Mouse (Mus musculus) MEL (cell line): ENCODE measurements at regions not wholly inside any gene's neighbourhood (a gene's known extent, or its start where the extent isn't known, plus 50 kb on each side); places are given as distances from the start of the nearest gene placed in this dataset.
A peak's percentile ranks its signal among the peaks of the same experiment; 100 is the strongest.

Experiments
- DNase-seq: peaks from one replicate; pipeline ENCODE4 v3.0.0; 2011; ENCODE audit warnings: low read depth, low spot score
- H3K27ac ChIP-seq: 2 replicates; pipeline ENCODE4 v1.5.1; 2012; ENCODE audit warnings: low read depth, mild to moderate bottlenecking, control low read depth, low read length, moderate library complexity; ENCODE audit not compliant: control insufficient read depth
- H3K27me3 ChIP-seq, 2 experiments: fragments of 150-350 bp in 1 of 2; sonication (generic) in 1 of 2; 2 replicates each; pipeline ENCODE4 v1.6.1; 2012; ENCODE audit warnings: low read length in 2 of 2, mild to moderate bottlenecking in 2 of 2, improper control_type of control experiment in 1 of 2, moderate library complexity in 1 of 2; ENCODE audit not compliant: insufficient read depth in 2 of 2, control insufficient read depth in 1 of 2
- H3K36me3 ChIP-seq, 2 experiments: 2 replicates each; pipeline ENCODE4 v1.6.1; 2012 to 2014; ENCODE audit warnings: low read length in 2 of 2, improper control_type of control experiment in 1 of 2, inconsistent platforms in 1 of 2, mild to moderate bottlenecking in 1 of 2; ENCODE audit not compliant: insufficient read depth in 2 of 2, control insufficient read depth in 1 of 2
- H3K4me1 ChIP-seq, 2 experiments: fragments of 150-350 bp in 1 of 2; sonication (generic) in 1 of 2; 2 replicates each; pipeline ENCODE4 v1.6.1; 2012; ENCODE audit warnings: low read length in 2 of 2, improper control_type of control experiment in 1 of 2, mild to moderate bottlenecking in 1 of 2; ENCODE audit not compliant: insufficient read depth in 2 of 2, control insufficient read depth in 1 of 2
- H3K4me3 ChIP-seq, 2 experiments: fragments of 150-350 bp in 1 of 2; sonication (generic) in 1 of 2; 2 replicates each; pipeline ENCODE4 v1.5.1; 2012; ENCODE audit warnings: low read depth in 2 of 2, low read length in 2 of 2, mild to moderate bottlenecking in 2 of 2, moderate library complexity in 2 of 2, control low read depth in 1 of 2, improper control_type of control experiment in 1 of 2; ENCODE audit not compliant: control insufficient read depth in 1 of 2, insufficient read depth in 1 of 2
- H3K79me2 ChIP-seq: 2 replicates; pipeline ENCODE4 v1.6.1; 2012; ENCODE audit warnings: mild to moderate bottlenecking, low read length, moderate library complexity; ENCODE audit not compliant: control insufficient read depth, poor library complexity, insufficient read depth
- H3K9ac ChIP-seq: 2 replicates; pipeline ENCODE4 v1.6.1; 2012; ENCODE audit warnings: low read depth, mild to moderate bottlenecking, control low read depth, low read length, moderate library complexity; ENCODE audit not compliant: control insufficient read depth, poor library complexity, severe bottlenecking
- H3K9me3 ChIP-seq: fragments of 150-350 bp; sonication (generic); replicated peaks from 2 replicates; pipeline ENCODE4 v1.6.1; 2012; ENCODE audit warnings: mild to moderate bottlenecking, low read length, improper control_type of control experiment, moderate library complexity; ENCODE audit not compliant: insufficient read depth
- CTCF ChIP-seq, 3 experiments: IDR thresholded peaks in 2 of 3; conservative IDR thresholded peaks in 1 of 3; 2 replicates each; pipeline ENCODE4 v1.5.1; 2011 to 2012; ENCODE audit warnings: low read length in 3 of 3, low read depth in 2 of 3, mild to moderate bottlenecking in 2 of 3, improper control_type of control experiment in 1 of 3, inconsistent platforms in 1 of 3, mixed read lengths in 1 of 3, moderate library complexity in 1 of 3; ENCODE audit not compliant: control insufficient read depth in 1 of 3, insufficient read depth in 1 of 3, poor library complexity in 1 of 3, severe bottlenecking in 1 of 3
- EP300 ChIP-seq, 2 experiments: IDR thresholded peaks; 2 replicates each; pipeline ENCODE4 v1.6.1; 2011; ENCODE audit warnings: improper control_type of control experiment in 2 of 2, low read length in 2 of 2, low read depth in 1 of 2, mild to moderate bottlenecking in 1 of 2
- HCFC1 ChIP-seq: IDR thresholded peaks from 2 replicates; pipeline ENCODE4 v1.6.1; 2012; ENCODE audit warnings: low read depth, mild to moderate bottlenecking, inconsistent platforms, low read length, improper control_type of control experiment, moderate library complexity
- MXI1 ChIP-seq: IDR thresholded peaks from 2 replicates; pipeline ENCODE4 v1.6.1; 2011; ENCODE audit warnings: mild to moderate bottlenecking, low read depth, low read length, improper control_type of control experiment
- MYB ChIP-seq: IDR thresholded peaks from 2 replicates; pipeline ENCODE4 v1.6.1; 2011; ENCODE audit warnings: mild to moderate bottlenecking, low read depth, low read length, improper control_type of control experiment
- NELFE ChIP-seq: IDR thresholded peaks from 2 replicates; pipeline ENCODE4 v1.6.1; 2011; ENCODE audit warnings: low read depth, low read length, improper control_type of control experiment
- POLR2AphosphoS5 ChIP-seq: IDR thresholded peaks from 2 replicates; pipeline ENCODE4 v1.6.1; 2012; ENCODE audit warnings: low read depth, borderline replicate concordance, mild to moderate bottlenecking, inconsistent platforms, low read length, moderate library complexity, mixed read lengths
- RAD21 ChIP-seq: IDR thresholded peaks from 2 replicates; pipeline ENCODE4 v1.6.1; 2011; ENCODE audit warnings: mild to moderate bottlenecking, low read depth, low read length, improper control_type of control experiment
- USF1 ChIP-seq: IDR thresholded peaks from 2 replicates; pipeline ENCODE4 v1.6.1; 2014; ENCODE audit warnings: low read depth, mild to moderate bottlenecking, inconsistent platforms, low read length, improper control_type of control experiment, moderate library complexity
- ZC3H11A ChIP-seq: IDR thresholded peaks from 2 replicates; pipeline ENCODE4 v1.6.1; 2012; ENCODE audit warnings: low read depth, mild to moderate bottlenecking, inconsistent platforms, low read length, improper control_type of control experiment
- ZKSCAN1 ChIP-seq: IDR thresholded peaks from 2 replicates; pipeline ENCODE4 v1.6.1; 2012; ENCODE audit warnings: low read depth, mild to moderate bottlenecking, inconsistent platforms, low read length, improper control_type of control experiment, moderate library complexity

DNA sequence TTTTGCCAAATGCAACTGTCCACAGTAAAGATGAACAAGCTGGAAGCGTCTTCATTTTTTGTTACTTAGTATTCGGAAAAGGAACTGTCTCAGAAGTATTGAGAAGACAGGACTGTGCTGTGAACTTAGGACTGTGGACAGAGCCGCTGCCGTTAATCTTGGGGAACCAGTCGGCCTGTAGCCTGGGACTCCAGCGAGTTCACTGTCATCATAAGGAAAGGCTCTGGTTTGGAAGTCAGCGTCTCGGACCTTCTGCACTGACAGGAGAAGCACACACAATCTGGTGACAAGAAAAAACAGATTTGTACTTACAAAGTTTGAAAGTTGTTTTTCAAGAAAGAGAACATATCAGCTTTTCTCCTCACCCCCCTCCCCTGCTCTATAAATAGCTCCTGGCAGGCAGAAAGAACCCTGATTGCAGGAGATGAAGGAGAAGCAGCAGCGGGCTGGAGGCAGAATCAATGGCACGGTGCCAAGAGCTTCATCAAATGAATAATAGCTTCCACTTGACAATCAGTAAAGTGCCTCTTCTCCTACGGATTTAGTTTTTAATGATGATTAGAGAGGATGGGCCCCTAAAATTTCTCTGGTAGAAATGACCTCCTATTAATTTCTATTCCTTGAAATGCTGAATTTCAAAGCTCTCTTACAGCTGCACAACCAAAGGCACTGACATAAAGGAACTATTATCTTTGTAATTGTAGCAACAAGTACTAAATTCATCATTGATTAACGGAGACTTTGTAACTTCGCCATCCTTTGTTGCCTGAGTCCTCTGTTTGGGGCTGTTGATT is 128.7 kb upstream of the Cryz start:
- TF ChIP-seq MXI1, result no peak
- no peak for TF ChIP-seq MYB
- no peak for TF ChIP-seq CTCF (IDR thresholded peaks at IDR 0.05 in 2 of 3, conservative IDR thresholded peaks at IDR 0.05 in 1 of 3; ENCODE audit: control insufficient read depth in 1 of 3, insufficient read depth in 1 of 3, low read depth in 2 of 3, low read length in 3 of 3, poor library complexity in 1 of 3, severe bottlenecking in 1 of 3)
- no peak for TF ChIP-seq NELFE
- TF ChIP-seq EP300 (IDR thresholded peaks at IDR 0.05; ENCODE audit: low read depth in 1 of 2, low read length in 2 of 2), result no peak
- no peak for TF ChIP-seq ZC3H11A
- TF ChIP-seq POLR2AphosphoS5, result no peak
- Histone ChIP-seq H3K9me3 (no peaks in the 10 kb centered on the region), H3K27me3 (no peaks in the 10 kb centered on the region), H3K9ac (no peak overlapping the region), H3K27ac (no peak overlapping the region), H3K4me3 (no peak overlapping the region), H3K4me1 (no peaks in the 10 kb centered on the region), H3K79me2 (no peaks in the 10 kb centered on the region), H3K36me3 (no peaks in the 10 kb centered on the region)
- DNase-seq, result no peak

DNA sequence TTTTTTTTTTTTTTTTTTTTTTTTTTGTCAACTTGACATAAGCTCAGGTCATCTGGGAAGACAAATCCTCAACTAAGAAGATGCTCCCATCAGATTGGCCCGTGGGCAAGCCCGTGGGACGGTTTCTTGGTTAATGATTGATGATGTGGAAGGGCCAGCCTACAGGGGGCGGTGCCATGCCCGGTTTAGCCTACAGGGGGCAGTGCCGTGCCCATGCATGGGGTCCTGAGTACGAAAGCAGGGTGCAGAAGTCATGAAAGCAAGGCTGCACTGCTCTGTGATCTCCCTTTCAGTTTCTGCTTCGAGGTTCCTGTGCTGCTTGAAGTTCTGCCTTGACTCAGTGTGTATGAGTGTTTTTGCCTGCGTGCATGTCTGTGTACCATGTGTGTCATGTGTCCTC is 127.7 kb upstream of the Lhx8 start:
- peak in 1 of 3 experiments; percentile 5; a peak in 1 of 6 replicates for TF ChIP-seq CTCF (IDR thresholded peaks at IDR 0.05 in 2 of 3, conservative IDR thresholded peaks at IDR 0.05 in 1 of 3; ENCODE audit: control insufficient read depth in 1 of 3, insufficient read depth in 1 of 3, low read depth in 2 of 3, low read length in 3 of 3, poor library complexity in 1 of 3, severe bottlenecking in 1 of 3)
- TF ChIP-seq RAD21, result no peak
- DNase-seq, result no peak
- no peaks in the 10 kb centered on the region for H3K9me3 ChIP-seq
- H3K79me2 ChIP-seq, result no peaks in the 10 kb centered on the region
- H3K36me3 ChIP-seq, result no peaks in the 10 kb centered on the region
- H3K27me3 ChIP-seq, result no peaks in the 10 kb centered on the region
- no peak overlapping the region for H3K9ac ChIP-seq
- no peak overlapping the region for H3K27ac ChIP-seq
- H3K4me1 ChIP-seq, result no peaks in the 10 kb centered on the region
- H3K4me3 ChIP-seq, result no peak overlapping the region

DNA sequence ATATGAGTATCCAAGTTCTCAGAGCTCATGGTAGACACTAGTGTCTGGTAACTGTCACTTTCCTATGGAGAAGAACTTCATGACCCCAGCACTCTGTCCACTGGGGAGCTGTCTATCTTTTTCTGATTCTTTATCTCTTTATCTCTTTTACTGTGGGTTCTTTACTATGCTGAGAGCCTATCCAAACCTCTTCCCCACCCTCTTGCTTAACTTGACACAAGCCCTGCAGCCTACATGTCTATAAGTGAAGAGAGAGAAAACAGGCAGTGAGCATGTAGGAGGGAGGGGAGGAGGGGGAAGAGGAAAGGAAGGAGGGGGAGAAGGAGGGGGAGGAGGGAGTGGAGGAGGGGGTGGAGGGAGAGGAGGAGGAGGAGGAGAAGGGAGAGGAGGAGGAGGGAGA is 122.6 kb upstream of the Lhx8 start:
- H3K4me1 ChIP-seq, result no peaks in the 10 kb centered on the region
- TF ChIP-seq HCFC1 (no peak), USF1 (no peak), ZKSCAN1 (no peak), MYB (no peak)
- H3K9me3 ChIP-seq, result no peaks in the 10 kb centered on the region
- no peak overlapping the region for H3K27ac ChIP-seq
- no peak for DNase-seq
- H3K79me2 ChIP-seq, result no peaks in the 10 kb centered on the region
- H3K4me3 ChIP-seq, result no peak overlapping the region
- no peaks in the 10 kb centered on the region for H3K36me3 ChIP-seq
- no peaks in the 10 kb centered on the region for H3K27me3 ChIP-seq
- H3K9ac ChIP-seq, result no peak overlapping the region
